Mouse (Mus musculus) brain, embryonic 14.5 days (tissue): ENCODE results near the gene Pde4d. TPM values are rescaled to one million over a fixed set of nuclear protein-coding genes. Genes with fewer than 3 reads are reported as not detected.
A peak's percentile ranks its signal among the peaks of the same experiment; 100 is the strongest.

Source experiments
- DNase-seq: peaks from one replicate; pipeline ENCODE4 v3.0.0-alpha.2; 2011; ENCODE audit warnings: low read depth
- CTCF ChIP-seq: fragments of 200-500 bp; IDR thresholded peaks from 2 replicates; pipeline ENCODE4 v1.5.1; 2012; ENCODE audit warnings: inconsistent platforms, mild to moderate bottlenecking, moderate library complexity, borderline replicate concordance; ENCODE audit not compliant: insufficient read depth, insufficient read length; ENCODE audit errors: extremely low read depth
- POLR2A ChIP-seq: fragments of 200-500 bp; IDR thresholded peaks from 2 replicates; pipeline ENCODE4 v1.6.1; 2012; ENCODE audit warnings: mild to moderate bottlenecking, inconsistent platforms, borderline replicate concordance; ENCODE audit not compliant: poor library complexity, insufficient read depth, insufficient read length, severe bottlenecking; ENCODE audit errors: extremely low read depth
- polyA plus RNA-seq: library from polyadenylated mRNA; depleted of rRNA; stranded (reverse); fragments of >200 nt; gene quantifications from 2 replicates; pipeline ENCODE4 v1.2.3, GENCODE M21; 2012

Pde4d gene
- polyA plus RNA-seq, 1 experiment: 34.9 TPM

DNA sequence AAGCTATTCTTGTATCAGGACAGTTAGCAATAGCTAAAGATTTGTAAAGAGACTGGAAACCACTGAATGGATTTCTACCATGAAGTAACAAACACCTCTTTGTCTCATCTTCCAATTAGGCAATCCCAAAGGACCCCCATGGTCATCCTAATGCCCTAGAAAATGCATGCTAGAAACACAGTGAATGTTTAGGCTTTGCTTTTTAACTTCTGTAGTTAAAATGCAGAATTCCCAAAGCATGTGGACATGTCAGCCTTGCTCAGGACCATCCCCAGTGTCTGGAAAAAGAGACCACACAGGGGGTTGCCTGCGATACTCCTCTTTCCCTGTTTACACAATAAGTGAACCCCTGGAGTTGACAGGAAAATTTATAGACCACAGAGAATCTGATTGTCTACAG is 926.9 kb downstream of the Pde4d start:
- TF ChIP-seq POLR2A (no peak), CTCF (no peak)
- DNase-seq: no peak

DNA sequence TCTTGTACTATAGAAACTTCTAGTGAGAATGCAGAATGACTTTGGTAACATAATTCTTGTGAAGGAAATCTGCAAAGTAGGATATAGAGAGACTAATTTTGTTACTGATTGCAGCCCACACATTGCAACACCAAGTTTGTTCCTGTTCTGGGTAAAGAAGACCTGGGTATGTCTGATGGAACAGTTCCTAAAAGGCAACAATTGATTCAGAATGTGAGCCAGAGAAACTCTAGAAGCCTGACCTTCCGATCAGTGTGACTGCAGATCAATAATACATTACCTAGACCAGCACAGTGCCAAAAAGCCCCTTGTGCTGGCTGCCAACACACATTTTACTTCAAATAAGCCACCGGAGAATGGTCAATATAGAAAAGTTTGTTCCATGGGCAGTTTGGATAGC is 930.4 kb downstream of the Pde4d start:
- DNase-seq: no peak
- TF ChIP-seq POLR2A: no peak

DNA sequence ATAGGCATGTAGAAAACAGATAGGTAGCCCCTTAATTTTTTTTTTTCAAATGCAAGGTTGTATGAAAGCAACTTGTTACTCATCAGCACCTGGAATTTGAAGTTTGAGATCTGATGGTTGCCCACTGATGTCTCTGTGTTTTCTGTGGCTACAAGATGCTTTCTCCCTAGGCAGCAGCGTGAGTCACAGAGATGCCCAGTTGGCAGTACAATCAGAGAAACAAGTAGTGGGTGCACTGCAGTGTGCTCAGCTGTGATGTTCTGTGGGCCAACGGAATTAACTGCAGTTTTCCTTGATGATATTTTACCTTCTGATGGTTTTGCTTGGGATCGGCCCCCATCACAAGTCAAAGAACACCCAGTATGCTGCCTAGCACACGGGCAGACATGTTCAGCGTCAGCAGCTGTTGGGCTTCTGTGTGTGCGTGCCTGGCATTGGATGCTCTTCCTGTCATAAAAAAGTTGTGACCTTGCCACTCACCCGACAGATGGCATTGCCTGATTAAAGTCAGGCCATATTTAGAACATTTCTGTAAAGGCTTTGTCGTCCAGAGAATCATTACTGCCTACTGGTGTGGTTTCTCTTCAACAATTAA is 939.0 kb downstream of the Pde4d start:
- no peak for DNase-seq
- TF ChIP-seq CTCF (no peak), POLR2A (no peak)

DNA sequence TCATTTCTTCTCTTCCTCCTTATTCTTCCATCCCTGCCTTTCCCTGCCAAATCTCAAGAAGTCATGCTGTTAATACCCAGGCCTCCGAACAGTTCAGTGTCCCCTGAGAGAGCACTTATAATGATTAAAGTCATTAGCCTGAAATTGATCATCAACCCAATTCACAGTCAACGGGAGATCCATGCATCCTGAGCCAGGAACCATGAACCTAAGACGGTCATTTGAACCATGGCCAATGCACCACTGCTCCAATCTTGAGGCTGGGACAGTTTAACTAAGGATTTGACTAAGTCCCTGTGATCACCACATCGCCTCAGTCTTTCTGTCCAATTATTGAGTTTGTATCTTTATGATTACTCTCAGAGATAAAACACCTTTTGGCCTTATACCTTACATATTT is 952.6 kb downstream of the Pde4d start:
- TF ChIP-seq CTCF (no peak), POLR2A (no peak)
- no peak for DNase-seq

DNA sequence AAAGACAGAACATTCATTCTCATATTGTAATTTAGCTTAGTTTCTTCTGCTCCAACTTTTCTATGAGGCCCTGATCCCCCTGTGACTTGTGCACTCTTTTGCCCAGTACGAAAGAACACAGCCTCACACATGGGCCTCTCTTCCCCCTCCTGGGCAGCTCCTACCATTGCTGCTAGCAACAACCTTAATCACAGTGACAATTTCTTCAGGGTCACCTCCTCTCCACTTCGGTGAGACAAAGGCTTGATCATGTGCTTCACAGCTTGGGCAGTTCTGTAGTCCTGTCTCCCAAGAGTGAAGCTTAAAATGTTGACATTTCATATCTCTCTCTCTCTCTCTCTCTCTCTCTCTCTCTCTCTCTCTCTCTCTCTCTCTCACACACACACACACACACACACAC is 953.2 kb downstream of the Pde4d start:
- DNase-seq: no peak
- TF ChIP-seq POLR2A (no peak), CTCF (no peak)

DNA sequence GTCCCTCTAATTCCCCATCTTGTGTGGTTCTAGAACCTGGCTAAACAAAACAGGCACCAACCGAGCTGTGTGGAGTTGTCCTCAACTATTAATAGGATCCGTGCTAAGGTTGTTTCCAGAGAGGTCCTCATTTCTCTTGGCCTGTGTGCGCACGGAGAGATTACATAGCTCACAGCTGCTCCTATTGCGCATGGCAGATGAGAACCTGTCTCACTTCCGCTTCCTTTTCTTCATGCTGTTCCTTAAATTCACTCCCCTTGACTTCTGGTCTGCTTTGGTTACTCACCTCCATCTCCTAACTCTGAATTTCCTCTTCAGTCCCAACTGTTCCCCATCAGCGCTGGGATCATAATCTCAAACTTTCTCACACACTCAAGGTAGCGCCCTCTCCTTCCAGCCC is 956.6 kb downstream of the Pde4d start:
- no peak for TF ChIP-seq POLR2A
- TF ChIP-seq CTCF: no peak

DNA sequence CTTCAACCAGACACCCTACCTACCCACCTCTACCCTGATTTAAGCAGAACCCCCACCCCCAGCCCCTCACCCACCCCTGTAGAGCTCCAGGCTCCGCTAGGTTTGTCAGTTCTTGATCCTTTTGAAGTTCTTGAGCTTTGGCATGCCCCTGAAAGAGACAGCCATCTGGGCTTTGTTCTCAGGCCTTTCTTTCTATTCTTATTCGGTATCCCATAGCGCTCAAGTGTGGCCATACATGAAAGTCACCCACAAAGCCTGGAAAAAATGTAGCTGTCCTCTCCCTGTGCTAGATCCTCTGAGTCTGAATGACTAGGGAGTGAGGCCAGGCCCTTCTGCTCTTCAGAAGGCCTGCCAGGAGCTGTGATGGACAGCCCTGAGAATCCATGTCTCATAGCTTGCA is 957.6 kb downstream of the Pde4d start:
- no peak for DNase-seq

More for the DNA sequence above, 956.6 kb downstream of the Pde4d start:
- no peak for DNase-seq

DNA sequence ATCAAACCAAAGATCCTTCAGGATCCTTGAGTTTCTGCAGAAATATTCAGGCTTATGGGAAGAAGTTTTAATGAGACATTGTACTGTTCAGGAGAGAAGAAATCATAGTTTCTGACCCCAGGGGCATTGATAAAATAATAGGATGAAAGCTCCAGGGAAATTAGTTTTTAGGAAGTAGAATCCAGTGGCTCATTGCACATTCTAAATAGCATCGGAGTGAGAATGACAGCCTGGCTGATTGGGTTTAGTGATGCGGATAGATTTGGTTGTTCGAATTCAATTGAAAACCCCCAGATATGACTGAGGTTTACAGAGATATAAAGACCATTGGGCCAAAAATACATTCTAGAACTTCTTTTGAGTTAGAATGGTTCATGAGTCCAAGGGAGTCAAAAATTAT is 970.7 kb downstream of the Pde4d start:
- peak; percentile 14 for DNase-seq
- no peak for TF ChIP-seq POLR2A

More for the DNA sequence above, 957.6 kb downstream of the Pde4d start:
- TF ChIP-seq POLR2A (no peak), CTCF (no peak)

DNA sequence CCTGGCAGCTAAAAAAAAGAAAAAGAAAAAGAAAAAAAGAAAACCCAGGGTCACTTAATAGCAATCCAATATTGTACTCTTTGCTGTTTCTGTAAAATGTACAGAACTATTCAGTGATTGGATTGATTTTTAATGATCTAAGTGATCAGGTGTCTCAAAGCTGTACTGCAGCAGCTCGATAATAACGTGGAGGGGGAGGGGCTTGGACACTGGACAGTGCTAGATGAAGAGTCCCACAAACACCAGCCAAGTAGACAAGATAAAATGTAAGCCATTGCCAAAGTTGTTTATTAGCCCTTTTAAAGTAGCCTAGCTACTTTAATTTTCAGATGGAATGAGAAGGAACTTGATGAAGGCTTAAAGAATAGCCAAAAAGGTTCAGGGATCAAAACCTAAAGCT is 975.2 kb downstream of the Pde4d start:
- DNase-seq: no peak
- TF ChIP-seq POLR2A (no peak), CTCF (no peak)

DNA sequence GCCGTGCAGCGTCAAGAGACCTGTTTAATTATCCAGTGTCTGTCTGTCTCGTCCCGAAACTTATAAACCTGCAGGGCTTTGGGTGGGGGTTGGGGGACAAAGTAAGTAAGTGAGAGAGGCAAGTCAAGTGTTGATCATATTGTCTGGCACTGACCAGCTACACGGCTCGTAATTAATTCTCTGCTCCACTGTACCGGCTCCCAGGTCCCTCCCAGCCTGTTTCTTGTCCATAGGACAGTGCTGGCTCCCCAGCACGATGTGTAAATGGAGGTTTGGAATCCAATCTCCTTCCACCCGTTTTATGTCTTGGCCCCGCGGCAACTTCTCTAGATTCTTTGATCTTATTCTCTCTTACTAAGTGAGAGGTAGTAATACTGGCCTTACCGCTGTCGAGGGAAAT is 975.8 kb downstream of the Pde4d start:
- no peak for TF ChIP-seq CTCF
- no peak for TF ChIP-seq POLR2A
- DNase-seq: no peak

DNA sequence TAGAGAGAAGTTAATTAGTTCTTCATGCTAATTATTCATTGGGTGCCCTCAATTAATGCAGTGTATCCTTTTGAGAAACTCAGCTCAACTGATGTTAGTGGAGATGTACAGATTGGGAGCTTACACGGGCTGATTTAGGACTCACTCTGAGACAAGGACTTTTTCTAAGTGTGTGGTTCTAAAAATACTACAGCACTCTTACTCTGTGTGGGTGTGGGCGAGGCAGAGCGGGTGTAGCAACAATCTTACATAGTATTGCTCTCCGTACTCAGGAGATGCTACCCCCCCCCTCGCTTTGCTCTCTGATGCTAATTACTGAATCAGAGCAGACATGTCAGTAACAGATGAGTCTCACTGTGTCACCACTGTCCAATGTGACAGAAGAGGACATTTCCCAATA is 976.3 kb downstream of the Pde4d start:
- DNase-seq: no peak
- TF ChIP-seq CTCF (no peak), POLR2A (no peak)

DNA sequence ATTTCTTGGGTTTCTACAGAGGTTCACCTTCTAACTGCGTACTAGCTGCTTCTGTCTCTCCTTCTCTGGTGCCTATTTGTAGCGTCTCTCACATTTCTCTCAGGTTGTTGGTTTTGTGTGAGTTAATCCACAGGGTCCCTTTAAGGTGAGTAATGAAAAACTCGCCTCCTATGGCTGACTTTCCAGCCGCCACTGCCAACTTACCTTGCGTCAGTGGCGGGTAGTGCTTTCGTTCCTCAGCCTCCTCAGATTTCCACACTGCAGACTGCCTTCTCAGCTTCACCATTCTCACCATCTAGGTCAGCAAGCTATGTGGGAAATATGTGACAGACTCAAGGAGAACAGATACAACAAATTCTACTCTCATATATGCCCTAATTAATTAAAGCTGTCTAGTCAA is 977.8 kb downstream of the Pde4d start:
- DNase-seq: no peak
- TF ChIP-seq CTCF (no peak), POLR2A (no peak)

DNA sequence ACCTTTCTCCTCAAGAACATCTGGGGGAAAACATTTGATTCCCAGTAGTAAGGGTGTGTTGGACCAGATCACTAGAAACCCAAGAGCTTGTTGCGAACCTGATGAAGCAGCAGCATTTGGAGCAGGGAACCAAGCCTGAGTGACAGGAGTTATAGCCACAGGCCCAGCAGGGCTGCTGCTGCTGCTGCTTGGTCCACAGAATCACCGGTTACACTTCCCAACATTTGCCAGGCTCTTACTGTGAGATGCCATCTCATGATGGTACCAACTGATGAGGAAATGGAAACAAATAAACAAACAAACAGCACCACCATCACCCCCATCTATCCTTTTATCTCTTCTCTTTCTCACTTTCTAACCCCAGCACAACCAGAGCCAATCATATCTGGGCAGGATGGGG is 979.8 kb downstream of the Pde4d start:
- DNase-seq: no peak
- no peak for TF ChIP-seq CTCF

DNA sequence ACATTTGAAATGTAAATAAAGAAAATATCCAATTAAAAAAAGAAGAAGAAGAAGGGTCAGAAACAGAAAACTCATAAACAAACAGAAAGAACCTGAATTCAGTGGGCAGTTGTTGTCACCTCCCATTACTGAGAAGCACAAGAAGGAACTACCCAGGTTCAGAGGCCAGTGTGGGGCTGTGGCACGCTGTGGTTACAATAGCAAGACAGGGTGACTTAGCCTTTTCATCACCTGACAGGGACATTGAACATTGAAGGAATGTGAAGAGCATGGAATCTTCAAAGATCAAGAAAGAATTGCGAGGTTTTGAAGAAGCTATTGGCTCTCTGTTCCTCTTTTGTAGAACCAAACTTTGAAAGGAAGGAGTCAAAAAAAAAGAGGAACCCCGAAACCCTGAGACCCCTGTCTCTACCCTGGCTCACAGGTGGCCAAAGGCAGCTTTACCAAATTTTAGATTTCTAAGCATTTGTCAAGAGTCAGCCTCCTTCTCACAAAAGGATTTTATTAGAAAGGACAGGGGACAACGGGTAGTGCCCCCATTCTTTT is 987.6 kb downstream of the Pde4d start:
- no peak for DNase-seq
- TF ChIP-seq POLR2A (no peak), CTCF (no peak)
